Mouse (Mus musculus) ovary, adult 2 months (tissue): ENCODE results near the gene Dnajc17. TPM values are rescaled to one million over a fixed set of nuclear protein-coding genes. Genes with fewer than 3 reads are reported as not detected.

Experiments
- polyA plus RNA-seq: library from polyadenylated mRNA; depleted of rRNA; stranded (reverse); fragments of >200 nt; gene quantifications from 2 replicates; pipeline ENCODE4 v1.2.3, GENCODE M21; 2012; rRNA removed

Dnajc17 gene
- 3.8 and 5.2 TPM in 2 replicates for polyA plus RNA-seq

DNA sequence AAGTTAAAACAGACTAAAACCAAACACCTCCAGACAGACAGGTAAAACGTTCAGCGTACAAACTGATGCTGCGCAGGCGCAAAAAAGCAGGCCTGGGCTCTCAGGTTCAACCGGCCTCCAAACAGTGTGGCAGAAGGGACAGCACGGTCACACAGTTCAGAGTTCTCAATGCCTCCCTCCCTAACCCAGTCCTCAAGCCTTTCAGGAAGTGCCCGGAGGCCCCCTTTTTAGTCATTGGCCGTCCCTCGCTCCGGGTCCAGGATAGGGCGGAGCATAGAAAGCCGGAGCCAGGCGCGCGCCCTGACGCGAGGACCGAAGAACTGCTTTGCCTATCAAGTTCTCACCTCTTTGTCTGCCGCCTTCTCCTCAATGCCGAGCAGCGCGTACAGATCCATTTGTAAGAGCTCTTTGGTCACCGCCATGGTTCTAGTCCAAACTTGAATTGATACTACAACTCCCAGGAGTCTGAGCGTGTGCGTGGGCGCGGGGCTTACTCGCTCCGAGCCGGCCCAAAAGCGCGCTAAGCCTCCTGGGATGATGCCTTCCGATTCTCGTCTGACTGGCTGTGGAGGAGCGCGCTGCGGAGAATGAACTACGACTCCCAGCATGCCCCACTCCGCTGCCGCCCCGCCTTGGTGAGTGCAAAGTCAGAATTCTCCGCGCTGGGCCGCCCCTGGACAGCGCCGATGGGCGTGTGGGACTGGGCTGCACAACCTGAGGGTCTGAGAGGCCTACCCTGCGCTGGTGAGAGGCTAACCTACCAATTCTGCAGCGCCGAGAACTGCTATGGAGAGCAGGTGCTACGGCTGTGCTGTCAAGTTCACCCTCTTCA lies at the start of gene Dnajc17, which contains the start of gene Zfyve19:
Gene Dnajc17 (minus strand): TSS at position 452 of the 832 bp plus-strand sequence.
Gene Zfyve19 (plus strand): TSS at position 274 of the 832 bp plus-strand sequence.

GRCm38 (mm10) chr2:119237210-119237870 lies 28.7 kb upstream of the Dnajc17 start, which contains the start of gene Spint1:
TSS of gene Spint1 (plus strand) at chr2:119237362.

DNA sequence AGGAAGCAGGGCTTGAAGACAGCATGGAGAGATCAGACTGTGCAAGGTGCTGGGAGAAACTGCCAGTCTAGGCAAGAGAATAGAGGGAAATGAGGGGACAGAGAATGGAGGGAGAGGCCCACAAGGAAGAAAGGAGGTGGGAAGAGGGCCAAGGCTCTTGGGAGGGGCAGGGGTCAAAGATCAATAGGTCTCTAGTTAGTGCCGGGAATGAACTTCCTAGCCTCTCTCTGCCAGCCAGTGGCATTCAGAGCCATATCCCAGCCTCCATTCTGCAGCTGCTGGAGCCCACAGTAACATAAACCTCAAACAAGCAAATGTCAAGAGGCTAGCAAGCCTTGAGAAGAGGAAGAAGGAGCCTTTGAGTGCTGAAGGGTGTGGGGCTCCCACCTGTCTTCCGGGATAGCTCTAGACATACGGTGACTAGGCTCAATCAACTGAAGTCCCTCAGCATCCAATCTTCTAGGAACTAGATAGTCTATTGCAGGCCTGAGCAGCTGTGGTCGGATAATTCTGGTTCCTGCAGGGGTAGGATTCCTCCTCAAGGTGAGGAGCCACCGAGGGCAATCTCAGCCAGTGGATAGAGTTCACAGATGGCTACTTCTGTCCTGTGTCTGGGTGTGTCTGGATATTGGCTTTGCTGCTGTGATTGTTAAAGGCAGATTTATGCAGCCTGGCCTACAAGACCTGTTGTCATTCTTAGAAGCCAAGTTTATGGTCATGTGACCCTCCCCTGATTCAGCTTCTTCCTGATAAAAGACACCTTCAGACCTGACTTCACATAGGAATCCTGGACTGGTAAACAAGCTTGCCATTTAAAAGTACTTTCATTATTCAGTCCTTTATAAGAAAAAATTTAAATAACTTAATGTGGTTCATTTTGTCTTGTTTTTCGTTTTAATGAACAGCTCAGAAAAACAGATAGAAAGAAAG lies 21.4 kb upstream of the Dnajc17 start, which contains the start of gene Ppp1r14d:
Gene Ppp1r14d (minus strand): TSS at position 132 of the 930 bp plus-strand sequence.

DNA sequence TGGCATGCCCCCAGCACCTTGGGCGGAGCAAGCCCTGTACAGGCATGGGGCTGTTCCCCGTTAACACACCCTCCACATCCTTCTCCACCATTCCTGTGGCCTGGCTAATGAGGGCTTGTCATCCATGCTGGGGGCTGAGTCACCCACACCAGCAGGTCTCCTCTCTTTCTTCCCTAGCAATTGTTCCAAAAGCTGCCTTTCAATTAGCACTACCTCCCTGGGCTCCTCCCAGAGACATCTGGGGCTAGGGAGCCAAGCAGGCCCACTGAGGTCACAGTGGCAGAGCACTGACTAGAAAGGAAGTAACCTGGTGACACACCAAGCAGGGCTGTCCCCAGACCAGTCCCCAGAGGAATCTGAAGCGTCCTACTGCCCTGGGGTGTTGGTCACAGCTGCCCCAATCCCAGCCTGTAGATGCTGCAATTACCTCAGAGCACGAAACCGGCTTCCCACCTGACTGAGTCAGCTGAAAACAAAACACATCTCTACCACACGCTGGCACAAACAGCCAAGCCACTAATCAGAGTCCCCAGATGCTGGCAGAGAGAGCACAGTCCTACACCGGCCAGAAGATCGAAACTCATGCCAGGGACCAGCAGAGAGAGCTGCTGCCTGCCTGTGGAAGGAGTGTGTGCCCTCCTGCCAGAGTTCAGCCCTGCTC lies 34.5 kb downstream of the Dnajc17 start, which contains the start of gene Gm14137:
Gene Gm14137 (plus strand): TSS at position 519 of the 661 bp plus-strand sequence.

GRCm38 (mm10) chr2:119166901-119167865 lies 41.4 kb downstream of the Dnajc17 start, which contains the start of gene Gchfr:
TSS of gene Gchfr (plus strand) at chr2:119167773.

GRCm38 (mm10) chr2:119156681-119157572 lies 51.7 kb downstream of the Dnajc17 start, which contains the start of gene Rmdn3:
TSS of gene Rmdn3 (minus strand) at chr2:119157034.

Other genes with a start within 250 kb of the Dnajc17 start
- 6.4 and 6.8 TPM in 2 replicates for gene Ccdc32, start 179.4 kb downstream of the Dnajc17 start, polyA plus RNA-seq
- gene Rpusd2, start 174.0 kb downstream of the Dnajc17 start, polyA plus RNA-seq, result 5.1 and 6.5 TPM in 2 replicates
- 0.27 and 0.40 TPM in 2 replicates for gene Knl1, start 161.7 kb downstream of the Dnajc17 start, polyA plus RNA-seq
- gene Rad51, start 96.0 kb downstream of the Dnajc17 start, polyA plus RNA-seq, result 7.4 and 11.0 TPM in 2 replicates
- 18.1 and 27.7 TPM in 2 replicates for gene Rmdn3, start 51.8 kb downstream of the Dnajc17 start, polyA plus RNA-seq
- gene Gchfr, start 41.0 kb downstream of the Dnajc17 start, polyA plus RNA-seq, result 10.5 and 12.4 TPM in 2 replicates
- gene Gm14137, start 34.3 kb downstream of the Dnajc17 start, polyA plus RNA-seq, result 0.13 and 0.17 TPM in 2 replicates
- gene Zfyve19, start 178 bp downstream of the Dnajc17 start, polyA plus RNA-seq, result 43.4 and 54.0 TPM in 2 replicates
- gene Ppp1r14d, start 21.1 kb upstream of the Dnajc17 start, polyA plus RNA-seq, result 2.0 and 2.3 TPM in 2 replicates
- gene Spint1, start 28.6 kb upstream of the Dnajc17 start, polyA plus RNA-seq, result 19.4 and 26.9 TPM in 2 replicates
- 1.1 and 2.0 TPM in 2 replicates for gene Rhov, start 62.5 kb upstream of the Dnajc17 start, polyA plus RNA-seq
- 33.1 and 33.4 TPM in 2 replicates for gene Vps18, start 79.9 kb upstream of the Dnajc17 start, polyA plus RNA-seq
- gene Dll4, start 117.0 kb upstream of the Dnajc17 start, polyA plus RNA-seq, result 23.7 and 24.2 TPM in 2 replicates
- 4.0 and 9.1 TPM in 2 replicates for gene Chac1, start 142.4 kb upstream of the Dnajc17 start, polyA plus RNA-seq